Mouse (Mus musculus) heart, adult 8-10 months (tissue): Measurements from ENCODE around the gene Gm9507. TPM values are rescaled to one million over a fixed set of nuclear protein-coding genes. Genes with fewer than 3 reads are reported as not detected.
"Not testable (repeated sequence)": the region's sequence is repeated elsewhere in the genome, so short reads cannot be mapped to it uniquely, and the experiment has no call there.

Experiments used
- DNase-seq: peaks from one replicate; pipeline ENCODE4 v3.0.0; 2022; ENCODE audit warnings: low spot score
- total RNA-seq, 4 experiments: library from RNA; stranded (reverse); gene quantifications; 2 replicates each; pipeline ENCODE4 v1.2.4; 2022

Gene Gm9507
- not detected for total RNA-seq

- DNase-seq, result no peak
These were observed at the start of gene Gm9507 for GRCm38 (mm10) chr10:77811743-77812142. Gene Gm9507, minus strand, starts transcription at chr10:77811843.

- no peak for DNase-seq
These were observed 40.9 kb upstream of the Gm9507 start, which contains the start of gene Gm10318 for GRCm38 (mm10) chr10:77852559-77852958. Gene Gm10318, plus strand, starts transcription at chr10:77852859.

GRCm38 (mm10) chr10:77847538-77847937, 35.9 kb upstream of the Gm9507 start:
- no peak for DNase-seq

- no peak for DNase-seq
These were observed 35.3 kb upstream of the Gm9507 start for GRCm38 (mm10) chr10:77846961-77847360.

GRCm38 (mm10) chr10:77846503-77846902, 34.9 kb upstream of the Gm9507 start, which contains the start of gene Gm36176:
Gene Gm36176, plus strand, starts transcription at chr10:77846803.
- no peak for DNase-seq

GRCm38 (mm10) chr10:77839006-77839405, 27.4 kb upstream of the Gm9507 start:
- no peak for DNase-seq

GRCm38 (mm10) chr10:77835647-77836046, 24.0 kb upstream of the Gm9507 start, which contains the start of gene Krtap10-10:
Gene Krtap10-10, plus strand, starts transcription at chr10:77835947.
- no peak for DNase-seq

- no peak for DNase-seq
These were observed 15.3 kb upstream of the Gm9507 start, which contains the start of gene Krtap10-4 for GRCm38 (mm10) chr10:77826951-77827350. Gene Krtap10-4, minus strand, starts transcription at chr10:77827095.

GRCm38 (mm10) chr10:77819203-77819602, 7.6 kb upstream of the Gm9507 start:
- no peak for DNase-seq

- DNase-seq, result no peak
These were observed 6.9 kb upstream of the Gm9507 start for GRCm38 (mm10) chr10:77818523-77818922.

- no peak for DNase-seq
These were observed 3.9 kb upstream of the Gm9507 start for GRCm38 (mm10) chr10:77815514-77815913.

- DNase-seq, result no peak
These were observed 2.7 kb upstream of the Gm9507 start, which contains the start of gene Gm2696 for GRCm38 (mm10) chr10:77814382-77814781. Gene Gm2696, plus strand, starts transcription at chr10:77814682.

GRCm38 (mm10) chr10:77804095-77804494, 7.5 kb downstream of the Gm9507 start:
- no peak for DNase-seq

GRCm38 (mm10) chr10:77798921-77799508, 12.6 kb downstream of the Gm9507 start, which contains the start of gene Gm19668:
Gene Gm19668, minus strand, starts transcription at chr10:77799133.
- no peak for DNase-seq

- not testable (repeated sequence) for DNase-seq
These were observed 13.3 kb downstream of the Gm9507 start for GRCm38 (mm10) chr10:77798164-77798920.

GRCm38 (mm10) chr10:77797677-77798076, 14.0 kb downstream of the Gm9507 start:
- DNase-seq, result no peak

- no peak for DNase-seq
These were observed 16.7 kb downstream of the Gm9507 start, which contains the start of gene Gm9639 for GRCm38 (mm10) chr10:77794976-77795375. Gene Gm9639, minus strand, starts transcription at chr10:77795076.

GRCm38 (mm10) chr10:77788621-77789020, 23.0 kb downstream of the Gm9507 start:
- no peak for DNase-seq

- not testable (repeated sequence) for DNase-seq
These were observed 23.8 kb downstream of the Gm9507 start, which contains the start of gene Gm7137 for GRCm38 (mm10) chr10:77787876-77788275. Gene Gm7137, minus strand, starts transcription at chr10:77788200.

GRCm38 (mm10) chr10:77783396-77783795, 28.2 kb downstream of the Gm9507 start:
- DNase-seq, result not testable (repeated sequence)

GRCm38 (mm10) chr10:77782442-77782841, 29.2 kb downstream of the Gm9507 start, which contains the start of gene Gm3250:
Gene Gm3250, minus strand, starts transcription at chr10:77782542.
- not testable (repeated sequence) for DNase-seq

GRCm38 (mm10) chr10:77776844-77777243, 34.8 kb downstream of the Gm9507 start, which contains the start of gene Gm7138:
Gene Gm7138, minus strand, starts transcription at chr10:77776944.
- DNase-seq, result not testable (repeated sequence)
